Comparison of ENCODE assay signal across 20 mouse cellular contexts in genomic region chr10:21474242-21474641, GRCm38 (mm10).
DNase-seq lines count a peak whose midpoint lies in the region; ATAC-seq and TF ChIP-seq lines count a peak whose summit lies in the region.
"Had no signal": no experiment of that assay in that cellular context is flagged by ENCODE, and none has a peak within 500 bp of the region (broad histone marks: within the 10 kb centered on the region; RNA-seq: fewer than 3 reads in every experiment).

No protein-coding gene starts in this region.

- no peaks in the 10 kb centered on the region for H3K36me3 ChIP-seq in hindbrain, postnatal 0 days (ENCODE audit: insufficient read depth, low read length)
- no peaks in the 10 kb centered on the region for H3K36me3 ChIP-seq in hindbrain, embryonic 14.5 days (replicated peaks; ENCODE audit: control insufficient read depth, insufficient read depth)
- H3K36me3 ChIP-seq: embryonic facial prominence, embryonic 15.5 days; forebrain, embryonic 10.5 days; heart, embryonic 12.5 days; hindbrain, embryonic 10.5 days; hindbrain, embryonic 15.5 days had no signal

- WGBS in hindbrain, postnatal 0 days, result 52% methylated on average over 7 of the region's 7 CpGs
- 74% methylated on average over 7 of the region's 7 CpGs for WGBS in hindbrain, embryonic 14.5 days

- no peak for TF ChIP-seq CTCF in hindbrain, postnatal 0 days (IDR thresholded peaks at IDR 0.05; ENCODE audit: low read depth)

- no peak overlapping the region for H3K27ac ChIP-seq in hindbrain, postnatal 0 days
- H3K27ac ChIP-seq in hindbrain, embryonic 14.5 days, result no peak overlapping the region
- H3K27ac ChIP-seq: embryonic facial prominence, embryonic 15.5 days; forebrain, embryonic 10.5 days; gastrocnemius, adult 2 months; hindbrain, embryonic 10.5 days; hindbrain, embryonic 15.5 days had no signal

- H3K27me3 ChIP-seq in hindbrain, postnatal 0 days (ENCODE audit: insufficient read depth, low read length), result no peaks in the 10 kb centered on the region
- peaks cover 10% of the 10 kb centered on the region for H3K27me3 ChIP-seq in hindbrain, embryonic 14.5 days (ENCODE audit: control insufficient read depth, insufficient read depth, low read length)
- H3K27me3 ChIP-seq: embryonic facial prominence, embryonic 15.5 days; heart, embryonic 12.5 days; hindbrain, embryonic 15.5 days had no signal

- DNase-seq in cerebellum, postnatal 14 days, result peak; percentile 39 to 56
- DNase-seq in cerebellum, adult 9-10 months, result no peak
- DNase-seq in hindbrain, postnatal 0 days (ENCODE audit: low spot score), result peak; percentile 46
- no peak for DNase-seq in hindbrain, embryonic 14.5 days (ENCODE audit: low spot score)
- peak; percentile 52 for DNase-seq in right cerebral cortex, postnatal 4 days
- no peak for DNase-seq in right cerebral cortex, postnatal 36 days (ENCODE audit: low spot score in 2 of 2)
- no peak for DNase-seq in kidney, adult 18-20 months
- DNase-seq: adrenal gland, postnatal 14 days; cerebellum, adult 2 months; cerebellum, postnatal 36 days; gastrocnemius, adult 2 months; gastrocnemius, postnatal 25 days had no signal

- no peaks in the 10 kb centered on the region for H3K9me3 ChIP-seq in hindbrain, postnatal 0 days (ENCODE audit: low read length)
- no peaks in the 10 kb centered on the region for H3K9me3 ChIP-seq in hindbrain, embryonic 14.5 days (ENCODE audit: control insufficient read depth, low read length)
- H3K9me3 ChIP-seq: embryonic facial prominence, embryonic 15.5 days; forebrain, embryonic 10.5 days; heart, embryonic 12.5 days; hindbrain, embryonic 10.5 days; hindbrain, embryonic 15.5 days had no signal

- no peak overlapping the region for H3K4me3 ChIP-seq in hindbrain, postnatal 0 days (ENCODE audit: low read length)
- no peak overlapping the region for H3K4me3 ChIP-seq in hindbrain, embryonic 14.5 days (replicated peaks; ENCODE audit: low read length)
- H3K4me3 ChIP-seq: embryonic facial prominence, embryonic 15.5 days; erythroblast, embryonic 14.5 days; forebrain, embryonic 10.5 days; gastrocnemius, adult 2 months; heart, embryonic 12.5 days; hindbrain, embryonic 10.5 days; hindbrain, embryonic 15.5 days had no signal

- H3K9ac ChIP-seq in hindbrain, postnatal 0 days (replicated peaks; ENCODE audit: low read length), result no peak overlapping the region
- no peak overlapping the region for H3K9ac ChIP-seq in hindbrain, embryonic 14.5 days
- H3K9ac ChIP-seq: embryonic facial prominence, embryonic 15.5 days; heart, embryonic 12.5 days; hindbrain, embryonic 15.5 days had no signal

- ATAC-seq in hindbrain, postnatal 0 days, result 0 out of 2 replicates have a peak, but pooled peaks have one; percentile 45
- no peak for ATAC-seq in hindbrain, embryonic 14.5 days (ENCODE audit: low FRiP score)
- ATAC-seq: forebrain, embryonic 14.5 days; inflammation-experienced regulatory T-cells, adult 6 months had no signal

- H3K4me2 ChIP-seq in hindbrain, postnatal 0 days (ENCODE audit: low read depth, low read length), result no peak overlapping the region
- H3K4me2 ChIP-seq in hindbrain, embryonic 14.5 days (replicated peaks), result no peak overlapping the region
- H3K4me2 ChIP-seq: embryonic facial prominence, embryonic 15.5 days; heart, embryonic 12.5 days; hindbrain, embryonic 15.5 days had no signal

- no peaks in the 10 kb centered on the region for H3K4me1 ChIP-seq in hindbrain, postnatal 0 days (ENCODE audit: insufficient read depth, low read length)
- no peaks in the 10 kb centered on the region for H3K4me1 ChIP-seq in hindbrain, embryonic 14.5 days (replicated peaks; ENCODE audit: control insufficient read depth, insufficient read depth, low read length)
- H3K4me1 ChIP-seq: embryonic facial prominence, embryonic 15.5 days; forebrain, embryonic 10.5 days; heart, embryonic 12.5 days; hindbrain, embryonic 10.5 days; hindbrain, embryonic 15.5 days had no signal

Comparison
In these comparisons a context has a peak if more than half of its experiments do, and no peak if none do; other contexts are left out.
1. DNase-seq: peak in cerebellum, postnatal 14 days (2 of 2), hindbrain, postnatal 0 days (single experiment) and right cerebral cortex, postnatal 4 days (single experiment); none in cerebellum, adult 9-10 months (single experiment), hindbrain, embryonic 14.5 days (single experiment), right cerebral cortex, postnatal 36 days (0 of 2) and kidney, adult 18-20 months (single experiment).